Mouse (Mus musculus): ENCODE measurements at regions not wholly inside any gene's neighbourhood (a gene's known extent, or its start where the extent isn't known, plus 50 kb on each side); places are given as distances from the start of the nearest gene placed in this dataset.
"Not testable (repeated sequence)": the region's sequence is repeated elsewhere in the genome, so short reads cannot be mapped to it uniquely, and the experiment has no call there.

DNA sequence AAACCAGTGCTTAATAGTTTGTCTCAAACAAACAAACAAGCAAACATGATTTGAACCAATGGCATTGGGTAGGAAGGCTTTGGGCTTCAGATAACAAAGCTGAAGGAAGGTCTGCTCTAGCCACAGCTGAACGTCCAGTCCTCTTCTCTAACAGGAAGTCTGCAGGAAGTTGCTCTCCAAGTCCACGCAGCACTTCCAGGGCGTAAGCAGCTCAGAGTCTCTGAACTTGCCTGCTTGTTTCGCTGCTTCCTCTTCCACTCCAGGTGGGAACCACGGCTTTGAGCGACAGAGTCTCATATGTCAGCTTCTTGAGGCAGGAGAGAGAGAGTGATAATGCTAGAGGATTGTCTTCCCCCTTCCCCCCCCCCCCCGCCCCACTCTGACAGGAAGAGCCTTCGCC is 123.6 kb downstream of the Tnfrsf21 start:
- no peaks in the 10 kb centered on the region for H3K36me3 ChIP-seq (ENCODE audit: control insufficient read depth, insufficient read depth, low read length)
- H3K79me2 ChIP-seq (ENCODE audit: control insufficient read depth, insufficient read depth, low read length), result no peaks in the 10 kb centered on the region
- WGBS, result 65% methylated on average over 8 of the region's 8 CpGs
- H3K4me1 ChIP-seq (ENCODE audit: control insufficient read depth, insufficient read depth, low read length), result peaks cover 2% of the 10 kb centered on the region; the same call in 1 of the 2 replicates
- no peak for DNase-seq (ENCODE audit: extremely low read depth, low read depth, low spot score)
- no peaks in the 10 kb centered on the region for H3K27me3 ChIP-seq (ENCODE audit: control insufficient read depth, insufficient read depth, low read length)
- TF ChIP-seq POLR2A (IDR thresholded peaks at IDR 0.05; ENCODE audit: extremely low read depth, insufficient read depth, low read length) (no peak), CTCF (IDR thresholded peaks at IDR 0.05; ENCODE audit: low read depth, low read length) (no peak)
- H3K4me3 ChIP-seq (ENCODE audit: insufficient read depth, low read depth, low read length), result no peak overlapping the region
- H3K27ac ChIP-seq (replicated peaks; ENCODE audit: insufficient read depth, low read depth, low read length), result no peak overlapping the region
- H3K9ac ChIP-seq (ENCODE audit: low read depth, low read length), result no peak overlapping the region

DNA sequence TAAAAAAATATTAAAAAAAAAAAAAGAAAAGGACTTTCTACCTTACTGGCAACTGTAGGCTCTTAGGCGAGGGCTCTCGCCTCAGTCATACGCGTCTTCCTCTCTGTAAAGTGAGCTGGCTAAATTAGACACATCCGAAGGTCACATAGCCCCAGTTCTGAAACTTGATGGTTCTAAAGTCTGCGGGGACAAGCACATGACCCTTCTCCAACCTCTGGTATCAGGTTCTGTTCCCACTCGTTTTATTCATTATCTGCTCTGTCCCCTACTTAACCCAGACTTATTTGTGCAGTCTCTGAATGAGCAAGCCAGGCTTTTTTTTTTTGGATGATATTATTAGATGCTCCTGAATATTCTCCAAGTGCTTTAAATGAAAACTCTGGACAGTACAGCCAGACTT is 125.4 kb downstream of the Tnfrsf21 start:
- Histone ChIP-seq H3K4me1 (ENCODE audit: control insufficient read depth, insufficient read depth, low read length) (peaks cover 2% of the 10 kb centered on the region; the same call in 1 of the 2 replicates), H3K9ac (ENCODE audit: low read depth, low read length) (no peak overlapping the region), H3K4me3 (ENCODE audit: insufficient read depth, low read depth, low read length) (no peak overlapping the region), H3K79me2 (ENCODE audit: control insufficient read depth, insufficient read depth, low read length) (no peaks in the 10 kb centered on the region), H3K27ac (replicated peaks; ENCODE audit: insufficient read depth, low read depth, low read length) (no peak overlapping the region), H3K36me3 (ENCODE audit: control insufficient read depth, insufficient read depth, low read length) (no peaks in the 10 kb centered on the region), H3K27me3 (ENCODE audit: control insufficient read depth, insufficient read depth, low read length) (no peaks in the 10 kb centered on the region)
- TF ChIP-seq POLR2A (IDR thresholded peaks at IDR 0.05; ENCODE audit: extremely low read depth, insufficient read depth, low read length), result no peak
- TF ChIP-seq CTCF (IDR thresholded peaks at IDR 0.05; ENCODE audit: low read depth, low read length), result no peak
- WGBS, result 89% methylated on average over 7 of the region's 7 CpGs
- peak; percentile 49 for DNase-seq (ENCODE audit: extremely low read depth, low read depth, low spot score)

DNA sequence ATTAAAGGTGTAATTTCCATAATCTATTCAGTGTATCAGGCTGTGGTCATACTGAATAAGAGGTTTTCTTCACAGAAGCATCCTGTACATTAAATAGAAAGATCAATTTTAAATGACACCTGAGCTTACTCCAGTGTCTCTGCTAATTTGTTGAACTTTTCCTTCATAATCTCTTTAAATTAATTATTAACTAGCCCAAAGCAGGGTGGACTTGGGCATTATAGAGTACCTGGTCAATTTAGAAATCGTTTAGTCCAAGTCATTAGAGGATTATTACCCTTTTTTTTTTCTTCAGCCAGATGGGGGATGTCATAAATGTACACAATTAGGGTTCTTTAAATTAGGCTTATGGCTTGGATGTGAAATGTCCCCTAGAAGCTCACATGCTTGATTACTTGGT is 124.4 kb upstream of the Adgrf1 start:
- Histone ChIP-seq H3K4me1 (ENCODE audit: control insufficient read depth, insufficient read depth, low read length) (no peaks in the 10 kb centered on the region), H3K9ac (ENCODE audit: low read depth, low read length) (no peak overlapping the region), H3K36me3 (ENCODE audit: control insufficient read depth, insufficient read depth, low read length) (no peaks in the 10 kb centered on the region), H3K27ac (replicated peaks; ENCODE audit: insufficient read depth, low read depth, low read length) (no peak overlapping the region), H3K4me3 (ENCODE audit: insufficient read depth, low read depth, low read length) (no peak overlapping the region), H3K27me3 (ENCODE audit: control insufficient read depth, insufficient read depth, low read length) (no peaks in the 10 kb centered on the region), H3K79me2 (ENCODE audit: control insufficient read depth, insufficient read depth, low read length) (no peaks in the 10 kb centered on the region)
- TF ChIP-seq CTCF (IDR thresholded peaks at IDR 0.05; ENCODE audit: low read depth, low read length), result no peak
- TF ChIP-seq POLR2A (IDR thresholded peaks at IDR 0.05; ENCODE audit: extremely low read depth, insufficient read depth, low read length), result no peak
- peak; percentile 54 for DNase-seq (ENCODE audit: extremely low read depth, low read depth, low spot score)
- 25% methylated on average over 1 of the region's 1 CpGs for WGBS

DNA sequence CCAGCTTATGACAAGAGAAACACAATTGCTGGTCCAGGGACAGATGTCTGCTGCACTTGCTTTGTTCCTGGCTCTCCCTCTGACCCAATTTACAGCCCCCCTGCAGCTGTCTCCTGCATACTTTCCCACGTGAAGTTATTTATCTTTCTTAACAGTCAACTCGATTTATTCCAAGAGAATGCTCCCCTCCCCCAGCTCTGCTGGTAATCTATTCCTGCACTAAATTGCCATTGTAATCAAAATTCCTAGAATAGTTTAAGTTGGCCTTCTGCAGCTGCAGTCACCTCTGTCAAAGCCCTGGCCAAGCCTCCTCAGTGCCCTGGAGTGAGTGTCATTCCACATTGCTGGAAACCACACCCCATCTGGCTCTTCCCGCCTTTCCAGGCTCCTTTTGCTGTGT is 122.2 kb upstream of the Adgrf1 start:
- WGBS, result 30% methylated on average over 3 of the region's 3 CpGs
- no peak overlapping the region for H3K9ac ChIP-seq (ENCODE audit: low read depth, low read length)
- H3K27me3 ChIP-seq (ENCODE audit: control insufficient read depth, insufficient read depth, low read length), result no peaks in the 10 kb centered on the region
- no peaks in the 10 kb centered on the region for H3K79me2 ChIP-seq (ENCODE audit: control insufficient read depth, insufficient read depth, low read length)
- H3K27ac ChIP-seq (replicated peaks; ENCODE audit: insufficient read depth, low read depth, low read length), result no peak overlapping the region
- H3K4me3 ChIP-seq (ENCODE audit: insufficient read depth, low read depth, low read length), result no peak overlapping the region
- no peaks in the 10 kb centered on the region for H3K36me3 ChIP-seq (ENCODE audit: control insufficient read depth, insufficient read depth, low read length)
- no peaks in the 10 kb centered on the region for H3K4me1 ChIP-seq (ENCODE audit: control insufficient read depth, insufficient read depth, low read length)
- no peak for TF ChIP-seq CTCF (IDR thresholded peaks at IDR 0.05; ENCODE audit: low read depth, low read length)
- TF ChIP-seq POLR2A (IDR thresholded peaks at IDR 0.05; ENCODE audit: extremely low read depth, insufficient read depth, low read length), result no peak
- peak; percentile 19 for DNase-seq (ENCODE audit: extremely low read depth, low read depth, low spot score)

DNA sequence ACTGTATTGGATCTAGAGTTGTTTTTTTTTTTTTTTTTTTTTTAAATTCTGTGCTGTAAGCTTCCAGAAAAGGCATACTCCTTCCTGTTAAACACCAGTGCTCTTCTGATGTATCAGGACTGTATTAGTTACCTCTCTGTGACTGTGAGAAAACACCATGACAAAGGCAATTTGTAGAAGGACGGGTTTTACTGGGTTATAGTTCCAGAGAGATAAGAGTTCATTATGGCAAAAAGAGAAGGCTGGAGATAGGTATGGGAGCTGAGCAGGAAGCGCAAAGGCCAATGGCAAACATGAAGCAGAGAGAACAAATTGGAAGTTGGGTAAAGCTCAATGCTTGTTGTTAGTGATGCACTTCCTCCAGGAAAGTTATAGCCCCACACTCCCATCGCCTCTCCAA is 117.5 kb upstream of the Adgrf1 start:
- DNase-seq (ENCODE audit: extremely low read depth, low read depth, low spot score), result no peak
- TF ChIP-seq POLR2A (IDR thresholded peaks at IDR 0.05; ENCODE audit: extremely low read depth, insufficient read depth, low read length) (no peak), CTCF (IDR thresholded peaks at IDR 0.05; ENCODE audit: low read depth, low read length) (no peak)
- WGBS, result 90% methylated on average over 3 of the region's 3 CpGs

DNA sequence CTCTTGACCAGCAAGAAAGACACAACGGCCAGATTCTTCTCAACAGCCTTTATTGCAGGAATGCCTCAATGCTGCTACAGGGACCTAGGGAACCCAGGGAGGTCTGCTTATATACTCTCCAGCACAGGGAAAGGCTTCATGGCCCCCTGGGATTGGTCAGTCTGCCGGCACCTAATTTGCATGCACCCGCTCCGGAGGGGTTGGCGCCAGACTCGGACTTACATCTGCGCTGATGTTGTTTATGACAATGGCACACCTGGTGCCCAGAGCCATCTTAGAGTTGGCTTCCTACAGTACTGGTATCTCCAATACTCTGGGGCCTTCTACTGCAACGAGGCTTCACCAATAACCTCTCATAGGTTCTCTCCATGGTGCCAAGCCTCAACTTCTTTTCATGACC is 114.9 kb upstream of the Adgrf1 start:
- H3K36me3 ChIP-seq (ENCODE audit: control insufficient read depth, insufficient read depth, low read length); H3K4me1 ChIP-seq (ENCODE audit: control insufficient read depth, insufficient read depth, low read length); H3K4me3 ChIP-seq (ENCODE audit: insufficient read depth, low read depth, low read length); DNase-seq (ENCODE audit: extremely low read depth, low read depth, low spot score); H3K27ac ChIP-seq (replicated peaks; ENCODE audit: insufficient read depth, low read depth, low read length); H3K27me3 ChIP-seq (ENCODE audit: control insufficient read depth, insufficient read depth, low read length); H3K9ac ChIP-seq (ENCODE audit: low read depth, low read length); H3K79me2 ChIP-seq (ENCODE audit: control insufficient read depth, insufficient read depth, low read length): not testable (repeated sequence)
- WGBS, result 96% methylated on average over 8 of the region's 8 CpGs

More for the DNA sequence above, 117.5 kb upstream of the Adgrf1 start:
- Histone ChIP-seq H3K79me2 (ENCODE audit: control insufficient read depth, insufficient read depth, low read length) (no peaks in the 10 kb centered on the region), H3K36me3 (ENCODE audit: control insufficient read depth, insufficient read depth, low read length) (no peaks in the 10 kb centered on the region), H3K27me3 (ENCODE audit: control insufficient read depth, insufficient read depth, low read length) (no peaks in the 10 kb centered on the region), H3K27ac (replicated peaks; ENCODE audit: insufficient read depth, low read depth, low read length) (no peak overlapping the region), H3K4me1 (ENCODE audit: control insufficient read depth, insufficient read depth, low read length) (no peaks in the 10 kb centered on the region), H3K9ac (ENCODE audit: low read depth, low read length) (no peak overlapping the region), H3K4me3 (ENCODE audit: insufficient read depth, low read depth, low read length) (no peak overlapping the region)
